Mouse (Mus musculus) small intestine, adult 2 months (tissue): ENCODE measurements around the gene BC107364.

Source experiments
- CTCF ChIP-seq: fragments of 200-500 bp; IDR thresholded peaks from 2 replicates; pipeline ENCODE4 v1.5.1; 2012; ENCODE audit warnings: low read depth, mild to moderate bottlenecking, control low read depth, inconsistent platforms, low read length, moderate library complexity, mixed read lengths; ENCODE audit not compliant: insufficient replicate concordance, insufficient read length; ENCODE audit errors: extremely low read depth
- POLR2A ChIP-seq: fragments of 200-500 bp; IDR thresholded peaks from 2 replicates; pipeline ENCODE4 v1.6.1; 2012; ENCODE audit warnings: low read depth, mild to moderate bottlenecking, control low read depth, inconsistent platforms, low read length, moderate library complexity

- no peak for TF ChIP-seq CTCF
- TF ChIP-seq POLR2A: no peak
Measured at GRCm38 (mm10) chr3:96410966-96411365, 41.1 kb downstream of the BC107364 start.
